Mouse (Mus musculus): ENCODE measurements at regions not wholly inside any gene's neighbourhood (a gene's known extent, or its start where the extent isn't known, plus 50 kb on each side); places are given as distances from the start of the nearest gene placed in this dataset.
A peak's percentile ranks its signal among the peaks of the same experiment; 100 is the strongest.

GRCm38 (mm10) chr15:30029257-30029899 lies 143.0 kb upstream of the Ctnnd2 start:
- DNase-seq (ENCODE audit: low spot score in 2 of 2), result peak in 1 of 2 experiments; percentile 14

GRCm38 (mm10) chr15:30035367-30035766 lies 137.0 kb upstream of the Ctnnd2 start:
- DNase-seq (ENCODE audit: low spot score in 2 of 2), result no peak

- no peak for DNase-seq (ENCODE audit: low spot score in 2 of 2)
Observed at GRCm38 (mm10) chr15:30050851-30051250, 121.5 kb upstream of the Ctnnd2 start.

- no peak for DNase-seq (ENCODE audit: low spot score in 2 of 2)
Observed at GRCm38 (mm10) chr15:30059808-30060207, 112.6 kb upstream of the Ctnnd2 start.

- no peak for DNase-seq (ENCODE audit: low spot score in 2 of 2)
Observed at GRCm38 (mm10) chr15:30060505-30061342, 111.7 kb upstream of the Ctnnd2 start.

- no peak for DNase-seq (ENCODE audit: low spot score in 2 of 2)
Observed at GRCm38 (mm10) chr15:30071668-30072067, 100.7 kb upstream of the Ctnnd2 start.

- DNase-seq (ENCODE audit: low spot score in 2 of 2), result no peak
Observed at GRCm38 (mm10) chr15:30072301-30072700, 100.1 kb upstream of the Ctnnd2 start.

GRCm38 (mm10) chr15:30087120-30087519 lies 85.3 kb upstream of the Ctnnd2 start:
- no peak for DNase-seq (ENCODE audit: low spot score in 2 of 2)

- DNase-seq (ENCODE audit: low spot score in 2 of 2), result no peak
Observed at GRCm38 (mm10) chr15:30122061-30122460, 50.3 kb upstream of the Ctnnd2 start.

Measured in adrenal gland, postnatal 4 days (tissue).